Mouse (Mus musculus): ENCODE measurements around the gene Sbno2.

DNA sequence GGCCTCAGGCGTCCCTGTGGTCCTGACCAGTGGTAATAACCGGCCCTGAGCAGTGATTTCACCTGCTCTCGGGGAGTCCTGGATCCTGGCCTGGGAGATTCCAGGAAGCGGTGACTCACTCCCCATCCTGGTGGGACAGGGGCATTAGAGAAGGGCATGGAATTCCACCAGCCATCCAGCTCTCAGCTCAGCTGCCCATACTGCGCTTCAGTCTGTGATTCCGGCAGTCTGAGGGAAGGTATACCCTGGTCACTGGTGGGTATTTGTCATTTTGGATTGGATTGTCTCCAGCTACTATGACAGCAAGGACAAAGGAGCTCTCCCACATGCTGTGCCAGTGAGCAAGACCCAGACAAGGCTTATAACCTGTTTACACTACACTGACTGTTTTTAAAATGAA is 2.3 kb upstream of the Sbno2 start:
- no peak for TF ChIP-seq FLI1 (IDR thresholded peaks at IDR 0.05; ENCODE audit: low read length)
- no peak for TF ChIP-seq GATA1 (IDR thresholded peaks at IDR 0.05; ENCODE audit: borderline replicate concordance, low read length)

Measured in megakaryocyte, embryonic 14.5 days (primary cell).